Mouse (Mus musculus): ENCODE data around the gene Fbxo40. TPM values are rescaled to one million over a fixed set of nuclear protein-coding genes. Genes with fewer than 3 reads are reported as not detected.

Gene Fbxo40
- polyA plus RNA-seq, 1 experiment, result 2.0 TPM

DNA sequence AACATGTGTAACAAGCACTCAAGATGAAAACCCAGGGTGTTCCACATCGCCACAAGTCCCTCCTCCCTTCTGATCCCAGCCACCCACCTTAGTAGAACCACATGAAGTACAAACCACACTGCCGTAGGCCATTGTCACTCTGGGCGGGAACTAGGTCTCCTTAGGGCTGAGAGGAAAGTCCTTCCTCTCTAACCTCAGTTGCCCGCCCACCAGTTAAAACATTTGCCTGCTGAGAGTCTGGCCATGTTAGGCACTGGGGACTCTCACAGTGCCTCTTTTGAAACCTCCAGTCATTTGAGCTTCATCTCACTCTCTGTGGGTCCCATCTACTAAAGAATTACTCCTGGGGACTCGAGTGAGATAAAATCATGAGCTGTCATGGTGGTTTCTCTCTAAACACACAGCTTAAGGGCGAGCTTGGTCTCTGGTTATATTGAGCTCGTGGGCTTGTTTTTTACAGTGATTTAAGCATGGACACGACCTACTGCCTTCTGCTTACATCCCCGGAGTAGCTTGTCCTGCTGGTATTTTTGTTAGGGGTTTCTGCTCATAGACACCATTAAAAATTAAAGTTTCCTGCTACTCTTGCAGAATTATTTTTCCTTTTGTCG is 62.7 kb downstream of the Fbxo40 start:
- WGBS, result 86% methylated on average over 10 of the region's 10 CpGs
- no peak overlapping the region for H3K4me3 ChIP-seq (replicated peaks; ENCODE audit: extremely low read depth, low read depth, low read length)
- TF ChIP-seq CTCF (IDR thresholded peaks at IDR 0.05; ENCODE audit: insufficient read depth, low read length) (no peak), POLR2A (IDR thresholded peaks at IDR 0.05; ENCODE audit: borderline replicate concordance, extremely low read depth, low read depth, low read length) (no peak)
- DNase-seq, result no peak
- H3K4me1 ChIP-seq (ENCODE audit: control insufficient read depth, insufficient read depth, low read length), result no peaks in the 10 kb centered on the region

DNA sequence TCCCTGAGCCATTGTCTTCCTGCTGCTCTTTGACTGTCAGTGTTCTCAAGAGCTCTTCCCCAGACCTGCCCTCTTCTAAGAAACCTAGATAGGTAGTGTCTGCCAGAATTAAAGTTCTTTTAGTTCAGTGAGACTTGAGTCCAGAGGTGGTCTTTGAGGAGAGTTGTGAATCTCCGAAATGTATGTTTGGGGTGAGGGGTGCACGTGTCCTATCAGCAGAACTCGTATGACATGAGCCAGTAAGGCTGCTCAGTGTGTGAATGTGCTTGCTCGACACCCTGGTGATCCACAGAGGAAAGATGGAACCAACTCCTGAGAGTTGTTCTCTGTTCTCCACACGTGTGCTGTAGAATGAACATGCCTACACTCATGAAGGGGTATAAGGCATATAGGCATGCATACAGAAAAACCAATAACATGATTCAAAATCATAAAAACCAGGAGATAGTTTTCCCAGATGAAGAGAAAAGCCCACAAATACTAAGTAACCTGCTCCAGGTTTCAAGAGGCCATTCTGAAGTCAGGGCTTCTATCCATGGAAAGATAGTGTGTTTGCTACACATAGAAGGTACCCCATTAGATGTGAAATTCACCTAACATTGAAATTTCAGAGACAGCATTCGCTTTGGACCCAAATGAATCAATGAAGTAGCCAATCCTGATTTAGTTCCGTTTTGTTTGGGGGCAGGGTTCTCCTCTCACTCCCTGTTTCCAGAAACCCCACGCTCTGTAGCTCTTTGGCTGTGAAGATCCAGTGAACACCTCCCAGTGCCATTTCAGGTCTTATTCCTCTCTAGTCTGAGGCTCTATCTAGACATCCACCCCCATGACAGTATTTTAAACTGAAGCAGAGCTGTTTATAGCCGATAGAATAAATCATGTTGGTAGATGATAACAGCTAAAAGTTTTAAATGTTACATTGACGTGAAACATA is 63.5 kb downstream of the Fbxo40 start:
- DNase-seq, result no peak
- H3K4me3 ChIP-seq (replicated peaks; ENCODE audit: extremely low read depth, low read depth, low read length), result no peak overlapping the region
- H3K4me1 ChIP-seq (ENCODE audit: control insufficient read depth, insufficient read depth, low read length), result no peaks in the 10 kb centered on the region
- WGBS, result 93% methylated on average over 10 of the region's 10 CpGs
- TF ChIP-seq CTCF (IDR thresholded peaks at IDR 0.05; ENCODE audit: insufficient read depth, low read length) (no peak), POLR2A (IDR thresholded peaks at IDR 0.05; ENCODE audit: borderline replicate concordance, extremely low read depth, low read depth, low read length) (no peak)

DNA sequence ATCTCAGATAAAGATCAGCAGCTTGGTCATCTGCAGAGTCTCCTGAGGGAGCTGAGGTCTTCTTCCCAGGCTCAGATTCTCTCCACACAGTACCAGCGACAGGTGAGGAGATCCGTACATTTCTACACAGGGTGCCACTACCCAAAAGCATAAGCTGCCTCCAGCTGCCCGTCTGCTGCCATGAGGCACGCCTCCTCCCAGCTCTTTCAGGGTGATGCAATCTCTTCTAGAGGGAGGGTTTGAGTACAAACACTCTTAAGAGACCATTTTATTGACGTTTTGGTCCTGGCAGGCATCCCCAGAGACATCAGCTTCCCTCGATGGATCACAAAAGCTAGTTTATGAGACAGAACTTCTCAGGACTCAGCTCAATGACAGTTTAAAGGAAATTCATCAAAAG is 64.5 kb downstream of the Fbxo40 start:
- no peak for DNase-seq
- H3K4me1 ChIP-seq (ENCODE audit: control insufficient read depth, insufficient read depth, low read length), result no peaks in the 10 kb centered on the region
- WGBS, result 57% methylated on average over 6 of the region's 6 CpGs
- no peak overlapping the region for H3K4me3 ChIP-seq (replicated peaks; ENCODE audit: extremely low read depth, low read depth, low read length)
- TF ChIP-seq CTCF (IDR thresholded peaks at IDR 0.05; ENCODE audit: insufficient read depth, low read length) (no peak), POLR2A (IDR thresholded peaks at IDR 0.05; ENCODE audit: borderline replicate concordance, extremely low read depth, low read depth, low read length) (no peak)

DNA sequence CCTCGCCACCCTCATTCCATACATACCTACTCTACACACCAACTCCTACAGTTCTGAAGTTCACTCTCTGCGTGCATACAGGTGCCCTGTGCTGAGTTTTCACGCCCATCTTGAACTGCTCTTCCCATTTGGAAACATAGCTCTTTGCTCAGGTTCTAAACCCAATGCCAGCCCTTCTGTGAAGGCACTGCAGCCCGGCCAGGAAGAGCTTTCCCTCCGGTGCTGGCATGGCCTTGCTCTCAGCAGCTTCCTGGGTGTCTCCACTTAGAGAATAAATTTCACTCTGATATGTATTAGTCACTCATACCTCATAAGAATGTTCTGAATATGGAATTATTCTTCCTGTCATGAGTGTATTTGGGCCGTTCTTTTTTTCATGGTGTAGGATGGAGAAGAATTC is 64.9 kb downstream of the Fbxo40 start:
- Histone ChIP-seq H3K4me1 (ENCODE audit: control insufficient read depth, insufficient read depth, low read length) (no peaks in the 10 kb centered on the region), H3K4me3 (replicated peaks; ENCODE audit: extremely low read depth, low read depth, low read length) (no peak overlapping the region)
- WGBS, result 74% methylated on average over 6 of the region's 6 CpGs
- DNase-seq, result no peak
- TF ChIP-seq POLR2A (IDR thresholded peaks at IDR 0.05; ENCODE audit: borderline replicate concordance, extremely low read depth, low read depth, low read length) (no peak), CTCF (IDR thresholded peaks at IDR 0.05; ENCODE audit: insufficient read depth, low read length) (no peak)

DNA sequence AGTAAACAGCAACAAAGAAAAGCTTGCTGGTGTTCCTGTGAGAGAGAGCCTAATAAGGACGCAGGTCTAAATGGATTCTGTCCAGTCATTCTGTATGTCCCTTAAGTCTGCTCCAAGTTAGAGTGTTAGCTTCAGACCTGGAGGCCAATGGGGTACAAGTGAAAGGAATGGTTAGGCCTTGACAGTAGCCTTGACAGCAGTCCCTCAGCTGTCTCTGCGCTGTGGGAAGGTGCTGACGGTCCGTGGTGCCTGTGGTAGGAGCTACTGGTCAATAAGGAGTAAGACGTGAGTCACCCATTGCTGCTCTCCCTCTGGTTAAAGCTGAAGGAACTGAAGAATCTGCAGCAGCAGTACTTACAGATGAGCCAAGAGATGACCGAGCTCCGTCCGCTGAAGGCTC is 66.0 kb downstream of the Fbxo40 start:
- TF ChIP-seq POLR2A (IDR thresholded peaks at IDR 0.05; ENCODE audit: borderline replicate concordance, extremely low read depth, low read depth, low read length), result no peak
- TF ChIP-seq CTCF (IDR thresholded peaks at IDR 0.05; ENCODE audit: insufficient read depth, low read length), result no peak
- no peak for DNase-seq
- H3K4me3 ChIP-seq (replicated peaks; ENCODE audit: extremely low read depth, low read depth, low read length), result no peak overlapping the region
- 88% methylated on average over 8 of the region's 8 CpGs for WGBS
- no peaks in the 10 kb centered on the region for H3K4me1 ChIP-seq (ENCODE audit: control insufficient read depth, insufficient read depth, low read length)

DNA sequence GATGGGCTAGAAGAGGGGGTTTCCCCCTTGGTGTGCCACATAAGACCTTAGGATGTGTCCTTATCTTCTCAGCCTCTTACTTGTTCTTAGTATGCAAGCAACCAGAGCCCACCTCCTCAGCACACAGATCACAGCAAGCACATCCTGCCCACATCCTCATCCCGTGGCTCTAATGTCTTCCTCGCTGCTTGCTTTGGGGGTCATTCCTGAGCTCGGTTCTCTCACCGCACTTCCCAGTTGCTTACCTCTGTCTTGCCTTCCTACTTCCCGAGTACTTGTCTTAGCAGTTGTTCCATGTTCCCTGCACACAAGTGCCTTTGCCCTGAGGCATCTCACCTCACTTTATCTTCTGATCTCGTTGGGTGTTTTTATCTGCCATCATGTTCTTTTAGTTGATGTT is 68.3 kb downstream of the Fbxo40 start:
- no peak for DNase-seq
- WGBS, result 84% methylated on average over 6 of the region's 6 CpGs
- H3K4me1 ChIP-seq (ENCODE audit: control insufficient read depth, insufficient read depth, low read length), result no peaks in the 10 kb centered on the region
- no peak for TF ChIP-seq CTCF (IDR thresholded peaks at IDR 0.05; ENCODE audit: insufficient read depth, low read length)
- no peak for TF ChIP-seq POLR2A (IDR thresholded peaks at IDR 0.05; ENCODE audit: borderline replicate concordance, extremely low read depth, low read depth, low read length)
- no peak overlapping the region for H3K4me3 ChIP-seq (replicated peaks; ENCODE audit: extremely low read depth, low read depth, low read length)

DNA sequence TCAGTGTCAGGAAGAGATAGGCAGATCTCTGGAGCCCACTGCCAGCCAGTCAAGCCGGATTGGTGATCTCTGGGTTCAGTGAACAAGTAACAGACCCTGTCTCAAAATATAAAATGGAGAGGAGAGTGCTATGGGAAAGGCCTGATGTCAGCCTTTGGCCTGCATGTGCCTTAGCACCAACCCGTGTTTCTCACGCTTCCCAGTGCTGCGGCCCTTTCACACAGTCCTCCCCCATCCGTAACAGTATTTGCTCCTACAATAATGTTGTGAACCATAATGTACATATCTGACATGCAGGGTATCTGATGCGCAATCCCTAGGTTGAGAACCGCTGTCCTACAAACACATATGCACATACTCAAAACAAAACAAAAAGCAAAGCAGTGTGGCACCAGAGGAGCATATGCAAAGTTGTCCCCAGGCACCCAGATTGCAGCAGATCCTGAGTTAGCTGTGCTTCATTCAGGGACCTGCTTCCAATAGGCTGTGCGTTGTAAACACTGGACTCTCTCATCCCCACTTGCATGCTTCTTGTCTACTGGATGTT is 69.1 kb downstream of the Fbxo40 start:
- DNase-seq, result no peak
- no peak for TF ChIP-seq POLR2A (IDR thresholded peaks at IDR 0.05; ENCODE audit: borderline replicate concordance, extremely low read depth, low read depth, low read length)
- TF ChIP-seq CTCF (IDR thresholded peaks at IDR 0.05; ENCODE audit: insufficient read depth, low read length), result no peak
- H3K4me1 ChIP-seq (ENCODE audit: control insufficient read depth, insufficient read depth, low read length), result no peaks in the 10 kb centered on the region
- H3K4me3 ChIP-seq (replicated peaks; ENCODE audit: extremely low read depth, low read depth, low read length), result no peak overlapping the region
- 91% methylated on average over 8 of the region's 8 CpGs for WGBS

DNA sequence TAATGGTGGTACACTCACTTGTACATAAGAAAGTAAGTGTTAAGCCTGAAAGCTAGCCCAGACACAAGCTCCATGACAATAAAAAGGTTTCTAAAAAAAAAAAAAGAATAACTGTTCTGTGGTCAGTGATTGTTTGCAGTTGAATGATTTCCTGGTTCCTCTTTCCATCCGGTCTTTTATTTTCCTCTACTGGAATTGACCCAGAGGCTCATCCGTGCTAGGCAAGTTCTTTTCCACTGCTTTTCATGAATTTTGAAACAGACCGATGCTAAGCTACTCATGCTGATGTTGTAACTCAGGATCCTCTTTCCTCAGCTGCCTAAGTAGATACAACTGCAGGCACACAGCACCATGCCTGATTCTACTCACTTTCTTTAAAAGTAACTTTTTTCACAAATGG is 69.9 kb downstream of the Fbxo40 start:
- TF ChIP-seq CTCF (IDR thresholded peaks at IDR 0.05; ENCODE audit: insufficient read depth, low read length), result no peak
- no peak for TF ChIP-seq POLR2A (IDR thresholded peaks at IDR 0.05; ENCODE audit: borderline replicate concordance, extremely low read depth, low read depth, low read length)
- 44% methylated on average over 3 of the region's 3 CpGs for WGBS
- H3K4me1 ChIP-seq (ENCODE audit: control insufficient read depth, insufficient read depth, low read length), result no peaks in the 10 kb centered on the region
- no peak for DNase-seq
- no peak overlapping the region for H3K4me3 ChIP-seq (replicated peaks; ENCODE audit: extremely low read depth, low read depth, low read length)

DNA sequence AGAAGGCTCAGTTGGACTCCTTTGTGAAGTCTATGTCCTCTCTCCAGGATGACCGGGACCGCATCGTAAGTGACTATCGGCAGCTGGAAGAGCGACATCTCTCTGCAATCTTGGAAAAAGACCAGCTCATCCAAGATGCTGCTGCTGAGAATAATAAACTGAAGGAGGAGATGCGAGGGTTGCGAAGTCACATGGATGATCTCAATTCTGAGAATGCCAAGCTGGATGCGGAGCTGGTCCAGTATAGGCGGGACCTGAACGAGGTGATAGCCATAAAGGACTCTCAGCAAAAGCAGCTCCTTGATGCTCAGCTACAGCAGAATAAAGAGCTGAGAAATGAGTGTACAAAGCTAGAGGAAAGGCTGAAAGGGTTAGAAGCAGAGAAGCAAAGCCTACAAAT is 71.8 kb downstream of the Fbxo40 start:
- Histone ChIP-seq H3K4me3 (replicated peaks; ENCODE audit: extremely low read depth, low read depth, low read length) (no peak overlapping the region), H3K4me1 (ENCODE audit: control insufficient read depth, insufficient read depth, low read length) (no peaks in the 10 kb centered on the region)
- TF ChIP-seq POLR2A (IDR thresholded peaks at IDR 0.05; ENCODE audit: borderline replicate concordance, extremely low read depth, low read depth, low read length) (no peak), CTCF (IDR thresholded peaks at IDR 0.05; ENCODE audit: insufficient read depth, low read length) (no peak)
- no peak for DNase-seq
- 94% methylated on average over 10 of the region's 10 CpGs for WGBS
